Mouse (Mus musculus) limb, embryonic 13.5 days (tissue): ENCODE measurements around the gene Ciz1. TPM values are rescaled to one million over a fixed set of nuclear protein-coding genes. Genes with fewer than 3 reads are reported as not detected.

Experiments
- ATAC-seq: fragments of 200-750 bp; cut with Nextera tagmentation; 2 replicates; pipeline ENCODE4 v1.8.0; 2017; ENCODE audit warnings: low read depth, moderate number of reproducible peaks, moderate TSS enrichment; ENCODE audit not compliant: low FRiP score
- H3K27ac ChIP-seq: fragments of 300-500 bp; sonication (generic); 2 replicates; pipeline ENCODE4 v1.5.1; 2015; ENCODE audit warnings: inconsistent platforms, mild to moderate bottlenecking, moderate library complexity
- H3K27me3 ChIP-seq: fragments of 300-500 bp; sonication (generic); 2 replicates; pipeline ENCODE4 v1.6.1; 2015; ENCODE audit warnings: mild to moderate bottlenecking, inconsistent platforms
- H3K36me3 ChIP-seq: fragments of 300-500 bp; sonication (generic); 2 replicates; pipeline ENCODE4 v1.6.1; 2015; ENCODE audit warnings: inconsistent platforms, mild to moderate bottlenecking, moderate library complexity
- H3K4me1 ChIP-seq: fragments of 300-500 bp; sonication (generic); 2 replicates; pipeline ENCODE4 v1.6.1; 2015; ENCODE audit warnings: inconsistent platforms
- H3K4me2 ChIP-seq: fragments of 300-500 bp; sonication (generic); replicated peaks from 2 replicates; pipeline ENCODE4 v1.6.1; 2015; ENCODE audit warnings: inconsistent platforms, mild to moderate bottlenecking, moderate library complexity
- H3K4me3 ChIP-seq: fragments of 300-500 bp; sonication (generic); 2 replicates; pipeline ENCODE4 v1.5.1; 2015; ENCODE audit warnings: moderate library complexity, mild to moderate bottlenecking, inconsistent platforms
- H3K9ac ChIP-seq: fragments of 300-500 bp; sonication (generic); 2 replicates; pipeline ENCODE4 v1.6.1; 2015; ENCODE audit warnings: mild to moderate bottlenecking, inconsistent platforms
- H3K9me3 ChIP-seq: fragments of 300-500 bp; sonication (generic); 2 replicates; pipeline ENCODE4 v1.6.1; 2016; ENCODE audit warnings: inconsistent platforms
- WGBS: fragments of 180-500 bp; shearing (Covaris S2); methylation state at CpG from one replicate; pipeline ENCODE4 v1.1.7; 2015; 5-methylcytosine and 5-hydroxymethylcytosine counted together
- polyA plus RNA-seq: library from polyadenylated mRNA; unstranded; fragments of >200 nt; fragmentation: Nextera tagmentation; extraction: Ambion mirVana; gene quantifications from 2 replicates; pipeline ENCODE4 v1.2.1, GENCODE M21; 2015

Ciz1 gene
- polyA plus RNA-seq, 1 experiment from 2014 or later, result 54.9 TPM

GRCm38 (mm10) chr2:32416556-32416955 lies 64.4 kb downstream of the Ciz1 start:
- Histone ChIP-seq H3K27ac (no peak overlapping the region), H3K27me3 (no peaks in the 10 kb centered on the region), H3K4me3 (no peak overlapping the region), H3K4me2 (no peak overlapping the region), H3K9me3 (no peaks in the 10 kb centered on the region), H3K4me1 (no peaks in the 10 kb centered on the region), H3K9ac (no peak overlapping the region), H3K36me3 (peaks cover 80% of the 10 kb centered on the region)
- WGBS, result 80% methylated on average over 2 of the region's 2 CpGs
- no peak for ATAC-seq

- peaks cover 9% of the 10 kb centered on the region for H3K4me1 ChIP-seq
- no peak for ATAC-seq
- no peak overlapping the region for H3K4me3 ChIP-seq
- H3K9ac ChIP-seq, result no peak overlapping the region
- no peak overlapping the region for H3K4me2 ChIP-seq
- no peaks in the 10 kb centered on the region for H3K9me3 ChIP-seq
- H3K27me3 ChIP-seq, result no peaks in the 10 kb centered on the region
- H3K27ac ChIP-seq, result no peak overlapping the region
- 88% methylated on average over 8 of the region's 8 CpGs for WGBS
- H3K36me3 ChIP-seq, result peaks cover 80% of the 10 kb centered on the region
These were observed 65.4 kb downstream of the Ciz1 start for GRCm38 (mm10) chr2:32417486-32417885.

- Histone ChIP-seq H3K27me3 (no peaks in the 10 kb centered on the region), H3K27ac (no peak overlapping the region), H3K4me3 (no peak overlapping the region), H3K36me3 (peaks cover 76% of the 10 kb centered on the region), H3K9ac (no peak overlapping the region), H3K4me1 (peaks cover 20% of the 10 kb centered on the region), H3K9me3 (no peaks in the 10 kb centered on the region), H3K4me2 (no peak overlapping the region)
- no peak for ATAC-seq
- 71% methylated on average over 12 of the region's 12 CpGs for WGBS
These were observed 66.5 kb downstream of the Ciz1 start for GRCm38 (mm10) chr2:32418430-32419151.

GRCm38 (mm10) chr2:32419359-32419758 lies 67.2 kb downstream of the Ciz1 start:
- 92% methylated on average over 3 of the region's 3 CpGs for WGBS
- ATAC-seq, result no peak
- no peak overlapping the region for H3K27ac ChIP-seq
- H3K4me2 ChIP-seq, result no peak overlapping the region
- no peak overlapping the region for H3K4me3 ChIP-seq
- peaks cover 26% of the 10 kb centered on the region for H3K4me1 ChIP-seq
- H3K9me3 ChIP-seq, result no peaks in the 10 kb centered on the region
- H3K27me3 ChIP-seq, result no peaks in the 10 kb centered on the region
- H3K9ac ChIP-seq, result no peak overlapping the region
- H3K36me3 ChIP-seq, result peaks cover 69% of the 10 kb centered on the region

GRCm38 (mm10) chr2:32420066-32420608 lies 68.0 kb downstream of the Ciz1 start:
- Histone ChIP-seq H3K27me3 (no peaks in the 10 kb centered on the region), H3K4me1 (peaks cover 34% of the 10 kb centered on the region), H3K27ac (no peak overlapping the region), H3K9me3 (no peaks in the 10 kb centered on the region), H3K36me3 (peaks cover 62% of the 10 kb centered on the region), H3K4me3 (no peak overlapping the region), H3K9ac (no peak overlapping the region), H3K4me2 (no peak overlapping the region)
- WGBS, result 89% methylated on average over 12 of the region's 12 CpGs
- ATAC-seq, result no peak

GRCm38 (mm10) chr2:32420647-32421046 lies 68.5 kb downstream of the Ciz1 start:
- H3K36me3 ChIP-seq, result peaks cover 56% of the 10 kb centered on the region
- peaks cover 39% of the 10 kb centered on the region for H3K4me1 ChIP-seq
- H3K9me3 ChIP-seq, result no peaks in the 10 kb centered on the region
- no peak overlapping the region for H3K4me3 ChIP-seq
- no peak for ATAC-seq
- WGBS, result 87% methylated on average over 6 of the region's 6 CpGs
- no peaks in the 10 kb centered on the region for H3K27me3 ChIP-seq
- no peak overlapping the region for H3K4me2 ChIP-seq
- no peak overlapping the region for H3K9ac ChIP-seq
- H3K27ac ChIP-seq, result no peak overlapping the region

GRCm38 (mm10) chr2:32421851-32422251 lies 69.7 kb downstream of the Ciz1 start:
- H3K27ac ChIP-seq, result no peak overlapping the region
- no peaks in the 10 kb centered on the region for H3K27me3 ChIP-seq
- H3K36me3 ChIP-seq, result peaks cover 44% of the 10 kb centered on the region
- H3K4me3 ChIP-seq, result no peak overlapping the region
- ATAC-seq, result no peak
- 90% methylated on average over 6 of the region's 6 CpGs for WGBS
- H3K9me3 ChIP-seq, result no peaks in the 10 kb centered on the region
- no peak overlapping the region for H3K4me2 ChIP-seq
- H3K4me1 ChIP-seq, result peaks cover 40% of the 10 kb centered on the region
- no peak overlapping the region for H3K9ac ChIP-seq

GRCm38 (mm10) chr2:32423481-32424331 lies 71.6 kb downstream of the Ciz1 start:
- peak; percentile 94 for ATAC-seq
- Histone ChIP-seq H3K9ac (peak overlapping the region; percentile 37), H3K4me3 (peak overlapping the region; percentile 39), H3K27ac (peak overlapping the region; percentile 84), H3K36me3 (peaks cover 26% of the 10 kb centered on the region), H3K4me1 (peaks cover 53% of the 10 kb centered on the region), H3K9me3 (no peaks in the 10 kb centered on the region), H3K27me3 (no peaks in the 10 kb centered on the region), H3K4me2 (peak overlapping the region; percentile 78)
- WGBS, result under 1% methylated on average over 14 of the region's 14 CpGs

- H3K4me1 ChIP-seq, result peaks cover 64% of the 10 kb centered on the region
These were observed 72.7 kb downstream of the Ciz1 start for GRCm38 (mm10) chr2:32424796-32425195.

GRCm38 (mm10) chr2:32425568-32425967 lies 73.4 kb downstream of the Ciz1 start:
- Histone ChIP-seq H3K27ac (no peak overlapping the region; the same call in 1 of the 2 replicates), H3K4me2 (no peak overlapping the region), H3K9me3 (no peaks in the 10 kb centered on the region), H3K36me3 (peaks cover 7% of the 10 kb centered on the region), H3K4me3 (no peak overlapping the region), H3K4me1 (peaks cover 72% of the 10 kb centered on the region), H3K27me3 (no peaks in the 10 kb centered on the region), H3K9ac (no peak overlapping the region)
- 71% methylated on average over 5 of the region's 5 CpGs for WGBS
- no peak for ATAC-seq

More at GRCm38 (mm10) chr2:32424796-32425195, 72.7 kb downstream of the Ciz1 start:
- H3K36me3 ChIP-seq, result peaks cover 15% of the 10 kb centered on the region
- no peak overlapping the region for H3K4me3 ChIP-seq
- no peak overlapping the region for H3K9ac ChIP-seq
- ATAC-seq, result no peak
- H3K4me2 ChIP-seq, result peak overlapping the region; percentile 78; the same call in 1 of the 2 replicates
- no peaks in the 10 kb centered on the region for H3K27me3 ChIP-seq
- WGBS, result 43% methylated on average over 3 of the region's 3 CpGs
- no peaks in the 10 kb centered on the region for H3K9me3 ChIP-seq
- peak overlapping the region; percentile 84; the same call in 1 of the 2 replicates for H3K27ac ChIP-seq

- Histone ChIP-seq H3K27ac (no peak overlapping the region), H3K4me2 (no peak overlapping the region), H3K9me3 (no peaks in the 10 kb centered on the region), H3K9ac (no peak overlapping the region), H3K4me1 (peaks cover 75% of the 10 kb centered on the region), H3K4me3 (no peak overlapping the region), H3K36me3 (peaks cover 1% of the 10 kb centered on the region; the same call in 1 of the 2 replicates), H3K27me3 (no peaks in the 10 kb centered on the region)
- 94% methylated on average over 1 of the region's 1 CpGs for WGBS
- ATAC-seq, result no peak
These were observed 74.0 kb downstream of the Ciz1 start for GRCm38 (mm10) chr2:32426141-32426540.

GRCm38 (mm10) chr2:32427720-32428119 lies 75.6 kb downstream of the Ciz1 start:
- no peak overlapping the region for H3K27ac ChIP-seq
- no peak for ATAC-seq
- WGBS, result 71% methylated on average over 5 of the region's 5 CpGs

More at GRCm38 (mm10) chr2:32427720-32428119, 75.6 kb downstream of the Ciz1 start:
- Histone ChIP-seq H3K4me3 (no peak overlapping the region), H3K27me3 (no peaks in the 10 kb centered on the region), H3K4me1 (peaks cover 70% of the 10 kb centered on the region), H3K36me3 (no peaks in the 10 kb centered on the region), H3K9me3 (no peaks in the 10 kb centered on the region), H3K9ac (no peak overlapping the region), H3K4me2 (peak overlapping the region; percentile 84; the same call in 1 of the 2 replicates)
